Mouse (Mus musculus) heart, embryonic 12.5 days (tissue): ENCODE measurements around the gene Cacnb3. TPM values are rescaled to one million over a fixed set of nuclear protein-coding genes. Genes with fewer than 3 reads are reported as not detected.

Experiments used
- ATAC-seq: fragments of 200-750 bp; cut with Nextera tagmentation; 2 replicates; pipeline ENCODE4 v1.8.0; 2017; ENCODE audit warnings: moderate TSS enrichment, moderate library complexity; ENCODE audit not compliant: insufficient number of reproducible peaks, low FRiP score
- H3K27ac ChIP-seq: fragments of 300-500 bp; sonication (generic); 2 replicates; pipeline ENCODE4 v1.5.1; 2016; ENCODE audit warnings: mild to moderate bottlenecking, moderate library complexity; ENCODE audit not compliant: poor library complexity, severe bottlenecking
- H3K27me3 ChIP-seq: fragments of 300-500 bp; sonication (generic); replicated peaks from 2 replicates; pipeline ENCODE4 v1.6.1; 2016; ENCODE audit warnings: mild to moderate bottlenecking, moderate library complexity
- H3K36me3 ChIP-seq: fragments of 300-500 bp; sonication (generic); 2 replicates; pipeline ENCODE4 v1.6.1; 2016; ENCODE audit warnings: mild to moderate bottlenecking, moderate library complexity
- H3K4me1 ChIP-seq: fragments of 300-500 bp; sonication (generic); replicated peaks from 2 replicates; pipeline ENCODE4 v1.6.1; 2016; ENCODE audit warnings: mild to moderate bottlenecking
- H3K4me2 ChIP-seq: fragments of 300-500 bp; sonication (generic); 2 replicates; pipeline ENCODE4 v1.6.1; 2016; ENCODE audit warnings: mild to moderate bottlenecking, moderate library complexity
- H3K4me3 ChIP-seq: fragments of 300-500 bp; sonication (generic); 2 replicates; pipeline ENCODE4 v1.5.1; 2016; ENCODE audit warnings: mild to moderate bottlenecking
- H3K9ac ChIP-seq: fragments of 300-500 bp; sonication (generic); 2 replicates; pipeline ENCODE4 v1.6.1; 2016; ENCODE audit warnings: mild to moderate bottlenecking, moderate library complexity
- H3K9me3 ChIP-seq: fragments of 300-500 bp; sonication (generic); replicated peaks from 2 replicates; pipeline ENCODE4 v1.6.1; 2016; ENCODE audit warnings: mild to moderate bottlenecking, moderate library complexity
- WGBS: fragments of 180-500 bp; shearing (Covaris S2); methylation state at CpG from one replicate; pipeline ENCODE4 v1.1.7; 2016; 5-methylcytosine and 5-hydroxymethylcytosine counted together
- polyA plus RNA-seq: library from polyadenylated mRNA; unstranded; fragments of >200 nt; fragmentation: Nextera tagmentation; extraction: Ambion mirVana; gene quantifications from 2 replicates; pipeline ENCODE4 v1.2.1, GENCODE M21; 2016

Gene Cacnb3
- polyA plus RNA-seq, 1 experiment from 2014 or later = 10.3 TPM

- peak overlapping the region; percentile 91; the same call in 1 of the 2 replicates for H3K4me2 ChIP-seq
These were observed 30.5 kb upstream of the Cacnb3 start for GRCm38 (mm10) chr15:98600036-98600709.

GRCm38 (mm10) chr15:98601832-98602190 is 28.8 kb upstream of the Cacnb3 start:
- H3K9me3 ChIP-seq = no peaks in the 10 kb centered on the region
- H3K4me1 ChIP-seq = peaks cover 75% of the 10 kb centered on the region
- H3K4me3 ChIP-seq = peak overlapping the region; percentile 44
- peak overlapping the region; percentile 99 for H3K27ac ChIP-seq
- H3K9ac ChIP-seq = peak overlapping the region; percentile 82
- peaks cover 76% of the 10 kb centered on the region for H3K36me3 ChIP-seq
- ATAC-seq = no peak; the same call in 1 of the 2 replicates
- H3K27me3 ChIP-seq = no peaks in the 10 kb centered on the region
- peak overlapping the region; percentile 91 for H3K4me2 ChIP-seq
- 25% methylated on average over 7 of the region's 7 CpGs for WGBS

More at GRCm38 (mm10) chr15:98600036-98600709, 30.5 kb upstream of the Cacnb3 start:
- ATAC-seq = no peak
- peaks cover 58% of the 10 kb centered on the region for H3K4me1 ChIP-seq
- 72% methylated on average over 12 of the region's 12 CpGs for WGBS
- peak overlapping the region; percentile 82; the same call in 1 of the 2 replicates for H3K9ac ChIP-seq
- no peak overlapping the region for H3K4me3 ChIP-seq
- H3K36me3 ChIP-seq = peaks cover 92% of the 10 kb centered on the region
- peak overlapping the region; percentile 99; the same call in 1 of the 2 replicates for H3K27ac ChIP-seq
- H3K9me3 ChIP-seq = no peaks in the 10 kb centered on the region
- H3K27me3 ChIP-seq = no peaks in the 10 kb centered on the region

- peak; percentile 60 for ATAC-seq
- peak overlapping the region; percentile 91 for H3K4me2 ChIP-seq
- H3K27me3 ChIP-seq = no peaks in the 10 kb centered on the region
- H3K9ac ChIP-seq = peak overlapping the region; percentile 82
- 9% methylated on average over 13 of the region's 13 CpGs for WGBS
- peaks cover 80% of the 10 kb centered on the region for H3K4me1 ChIP-seq
- H3K36me3 ChIP-seq = peaks cover 71% of the 10 kb centered on the region
- H3K9me3 ChIP-seq = no peaks in the 10 kb centered on the region
- peak overlapping the region; percentile 44 for H3K4me3 ChIP-seq
- H3K27ac ChIP-seq = peak overlapping the region; percentile 99
These were observed 28.3 kb upstream of the Cacnb3 start for GRCm38 (mm10) chr15:98602191-98602881.

- Histone ChIP-seq H3K4me2 (peak overlapping the region; percentile 91), H3K27me3 (no peaks in the 10 kb centered on the region), H3K9ac (peak overlapping the region; percentile 82), H3K4me1 (peaks cover 80% of the 10 kb centered on the region), H3K36me3 (peaks cover 65% of the 10 kb centered on the region), H3K9me3 (no peaks in the 10 kb centered on the region), H3K4me3 (peak overlapping the region; percentile 44), H3K27ac (peak overlapping the region; percentile 99)
- ATAC-seq = peak; percentile 19; the same call in 1 of the 2 replicates
- 10% methylated on average over 4 of the region's 4 CpGs for WGBS
These were observed 27.6 kb upstream of the Cacnb3 start for GRCm38 (mm10) chr15:98602921-98603458.

- Histone ChIP-seq H3K4me1 (peaks cover 80% of the 10 kb centered on the region), H3K4me3 (peak overlapping the region; percentile 44; the same call in 1 of the 2 replicates), H3K9me3 (no peaks in the 10 kb centered on the region), H3K27ac (peak overlapping the region; percentile 99), H3K4me2 (peak overlapping the region; percentile 91), H3K9ac (peak overlapping the region; percentile 82), H3K27me3 (no peaks in the 10 kb centered on the region), H3K36me3 (peaks cover 53% of the 10 kb centered on the region)
- WGBS = 86% methylated on average over 24 of the region's 24 CpGs
- ATAC-seq = no peak
These were observed 26.5 kb upstream of the Cacnb3 start for GRCm38 (mm10) chr15:98604041-98604575.

GRCm38 (mm10) chr15:98606051-98606536 is 24.5 kb upstream of the Cacnb3 start:
- H3K4me1 ChIP-seq = peaks cover 63% of the 10 kb centered on the region
- peak overlapping the region; percentile 99 for H3K27ac ChIP-seq
- H3K36me3 ChIP-seq = peaks cover 34% of the 10 kb centered on the region
- no peak for ATAC-seq
- peak overlapping the region; percentile 94 for H3K4me3 ChIP-seq
- H3K9me3 ChIP-seq = no peaks in the 10 kb centered on the region
- H3K27me3 ChIP-seq = no peaks in the 10 kb centered on the region
- peak overlapping the region; percentile 91 for H3K4me2 ChIP-seq
- peak overlapping the region; percentile 100 for H3K9ac ChIP-seq
- WGBS = 18% methylated on average over 12 of the region's 12 CpGs

- H3K4me3 ChIP-seq = peak overlapping the region; percentile 94
- H3K4me2 ChIP-seq = peak overlapping the region; percentile 91
- peaks cover 57% of the 10 kb centered on the region for H3K4me1 ChIP-seq
- WGBS = 26% methylated on average over 9 of the region's 9 CpGs
- peaks cover 27% of the 10 kb centered on the region for H3K36me3 ChIP-seq
- peak overlapping the region; percentile 99 for H3K27ac ChIP-seq
- H3K27me3 ChIP-seq = no peaks in the 10 kb centered on the region
- H3K9ac ChIP-seq = peak overlapping the region; percentile 100
- H3K9me3 ChIP-seq = no peaks in the 10 kb centered on the region
- no peak for ATAC-seq
These were observed 23.9 kb upstream of the Cacnb3 start for GRCm38 (mm10) chr15:98606739-98607138.

- WGBS = 6% methylated on average over 4 of the region's 4 CpGs
- H3K4me3 ChIP-seq = peak overlapping the region; percentile 94
- peak; percentile 79 for ATAC-seq
- H3K4me1 ChIP-seq = peaks cover 48% of the 10 kb centered on the region
- peak overlapping the region; percentile 91 for H3K4me2 ChIP-seq
- peak overlapping the region; percentile 100 for H3K9ac ChIP-seq
- H3K36me3 ChIP-seq = peaks cover 26% of the 10 kb centered on the region
- H3K27me3 ChIP-seq = no peaks in the 10 kb centered on the region
- no peaks in the 10 kb centered on the region for H3K9me3 ChIP-seq
- peak overlapping the region; percentile 99 for H3K27ac ChIP-seq
These were observed 23.1 kb upstream of the Cacnb3 start for GRCm38 (mm10) chr15:98607557-98607956.

GRCm38 (mm10) chr15:98608058-98608783 is 22.4 kb upstream of the Cacnb3 start:
- H3K27ac ChIP-seq = peak overlapping the region; percentile 99
- no peaks in the 10 kb centered on the region for H3K9me3 ChIP-seq

GRCm38 (mm10) chr15:98608784-98609250 is 21.8 kb upstream of the Cacnb3 start:
- H3K4me3 ChIP-seq = peak overlapping the region; percentile 94
- peak overlapping the region; percentile 100 for H3K9ac ChIP-seq
- H3K27ac ChIP-seq = peak overlapping the region; percentile 99
- 0 out of 2 replicates have a peak, but pooled peaks have one; percentile 1 for ATAC-seq
- WGBS = 1% methylated on average over 13 of the region's 26 CpGs
- peaks cover 36% of the 10 kb centered on the region for H3K4me1 ChIP-seq
- H3K27me3 ChIP-seq = no peaks in the 10 kb centered on the region
- peaks cover 14% of the 10 kb centered on the region for H3K36me3 ChIP-seq
- no peaks in the 10 kb centered on the region for H3K9me3 ChIP-seq
- H3K4me2 ChIP-seq = peak overlapping the region; percentile 91

More at GRCm38 (mm10) chr15:98608058-98608783, 22.4 kb upstream of the Cacnb3 start:
- peak overlapping the region; percentile 94 for H3K4me3 ChIP-seq
- H3K4me1 ChIP-seq = peaks cover 42% of the 10 kb centered on the region
- H3K4me2 ChIP-seq = peak overlapping the region; percentile 91
- peak overlapping the region; percentile 100 for H3K9ac ChIP-seq
- peaks cover 20% of the 10 kb centered on the region for H3K36me3 ChIP-seq
- ATAC-seq = no peak
- 4% methylated on average over 10 of the region's 10 CpGs for WGBS
- H3K27me3 ChIP-seq = no peaks in the 10 kb centered on the region
